ENCODE assay signal across 8 mouse cellular contexts in genomic region chr4:96680233-96680632, GRCm38 (mm10). TPM values are rescaled to one million over a fixed set of nuclear protein-coding genes. Genes with fewer than 3 reads are reported as not detected.
A peak's percentile ranks its signal among the peaks of the same experiment; 100 is the strongest.
DNase-seq lines count a peak whose midpoint lies in the region; ATAC-seq and TF ChIP-seq lines count a peak whose summit lies in the region.

No protein-coding gene starts in this region.

- peak; percentile 63 for TF ChIP-seq CTCF in liver, postnatal 0 days (IDR thresholded peaks at IDR 0.05; ENCODE audit: low read depth)

- no peaks in the 10 kb centered on the region for H3K9me3 ChIP-seq in liver, postnatal 0 days (ENCODE audit: low read length)
- H3K9me3 ChIP-seq in liver, embryonic 12.5 days (replicated peaks) = no peaks in the 10 kb centered on the region

- ATAC-seq in liver, postnatal 0 days = no peak
- ATAC-seq in liver, embryonic 12.5 days = no peak
- no peak for ATAC-seq in activated CD4-positive, CD25-positive, alpha-beta regulatory T cell, adult 4 months

- no peaks in the 10 kb centered on the region for H3K4me1 ChIP-seq in liver, postnatal 0 days (ENCODE audit: insufficient read depth)
- H3K4me1 ChIP-seq in liver, embryonic 12.5 days = no peaks in the 10 kb centered on the region

- no peak for TF ChIP-seq EP300 in liver, postnatal 0 days (IDR thresholded peaks at IDR 0.05; ENCODE audit: low read depth)

- no peaks in the 10 kb centered on the region for H3K36me3 ChIP-seq in liver, postnatal 0 days (replicated peaks; ENCODE audit: insufficient read depth, low read length)
- H3K36me3 ChIP-seq in liver, embryonic 12.5 days = no peaks in the 10 kb centered on the region

- DNase-seq in cerebellum, postnatal 25 days = peak; percentile 9 to 25
- no peak for DNase-seq in cerebellum, adult 11 months
- DNase-seq in liver, postnatal 0 days = peak; percentile 33
- peak; percentile 49 to 65 for DNase-seq in kidney, adult 8-10 months
- peak; percentile 42 for DNase-seq in right cerebral cortex, adult 18-20 months
- DNase-seq in ovary, postnatal 10 days (ENCODE audit: low spot score) = no peak

- no peaks in the 10 kb centered on the region for H3K27me3 ChIP-seq in liver, postnatal 0 days (ENCODE audit: insufficient read depth, low read length)
- H3K27me3 ChIP-seq in liver, embryonic 12.5 days (replicated peaks) = no peaks in the 10 kb centered on the region

- H3K9ac ChIP-seq in liver, postnatal 0 days (replicated peaks) = no peak overlapping the region
- H3K9ac ChIP-seq in liver, embryonic 12.5 days = no peak overlapping the region

- H3K4me3 ChIP-seq in liver, postnatal 0 days (ENCODE audit: low read depth, low read length) = no peak overlapping the region
- H3K4me3 ChIP-seq in liver, embryonic 12.5 days = no peak overlapping the region

- WGBS in liver, postnatal 0 days (ENCODE audit: insufficient replicate concordance) = 21% methylated on average over 1 of the region's 1 CpGs
- WGBS in liver, embryonic 12.5 days (ENCODE audit: insufficient replicate concordance) = 17% methylated on average over 1 of the region's 1 CpGs

- H3K27ac ChIP-seq in liver, postnatal 0 days (ENCODE audit: low read depth) = no peak overlapping the region
- no peak overlapping the region for H3K27ac ChIP-seq in liver, embryonic 12.5 days

- H3K4me2 ChIP-seq in liver, postnatal 0 days (ENCODE audit: low read depth, low read length) = no peak overlapping the region
- no peak overlapping the region for H3K4me2 ChIP-seq in liver, embryonic 12.5 days

RNA-seq across cellular contexts. Expression of gene Cyp2j5, which starts 16.3 kb away (rescaled TPM):
- polyA plus RNA-seq in liver, postnatal 0 days (2015; fragmentation: Nextera tagmentation; extraction: Ambion mirVana) = 24.4 and 27.6 TPM in 2 replicates
- polyA plus RNA-seq in liver, embryonic 12.5 days (2016; fragmentation: Nextera tagmentation; extraction: Ambion mirVana) = 0.05 and 0.06 TPM in 2 replicates
- polyA plus RNA-seq in activated CD4-positive, CD25-positive, alpha-beta regulatory T cell, adult 4 months (2017; shearing (Covaris generic)) = not detected

Comparison
In these comparisons a context has a peak if more than half of its experiments do, and no peak if none do; other contexts are left out.
1. DNase-seq: peak in cerebellum, postnatal 25 days (2 of 2), liver, postnatal 0 days (single experiment), kidney, adult 8-10 months (2 of 2) and right cerebral cortex, adult 18-20 months (single experiment); none in cerebellum, adult 11 months (single experiment) and ovary, postnatal 10 days (single experiment).
2. RNA of gene Cyp2j5, which starts 16.3 kb away (polyA plus RNA-seq): 24.4 to 27.6 TPM in liver, postnatal 0 days; 0.05 to 0.06 TPM in liver, embryonic 12.5 days and not detected in activated CD4-positive, CD25-positive, alpha-beta regulatory T cell, adult 4 months; every median in the first group is over 10 times any median in the second.